Mouse (Mus musculus): ENCODE measurements around the gene Vmn1r196.

DNA sequence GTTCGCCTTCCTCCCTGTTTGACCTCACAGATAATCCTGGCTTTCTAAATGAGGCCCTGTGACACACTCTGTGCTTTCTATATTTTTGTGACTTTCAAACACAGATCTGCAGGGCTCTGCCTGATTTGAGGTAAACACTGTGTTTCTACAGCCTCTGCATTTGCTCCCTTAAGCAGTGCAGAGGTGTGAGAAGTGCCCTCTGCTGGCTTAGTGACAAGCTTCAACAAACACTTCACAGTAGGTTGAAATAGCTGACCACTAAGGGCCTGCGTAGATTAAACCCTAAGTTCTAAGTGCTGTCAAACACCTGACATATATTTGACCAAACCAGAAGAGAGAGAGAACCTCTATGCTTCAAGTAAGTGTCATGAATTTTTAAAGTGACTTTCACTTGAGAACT is 5.1 kb upstream of the Vmn1r196 start:
- no peak for TF ChIP-seq CTCF (IDR thresholded peaks at IDR 0.05; ENCODE audit: control insufficient read depth, insufficient read depth, insufficient replicate concordance, low read depth, low read length)
- TF ChIP-seq POLR2A (IDR thresholded peaks at IDR 0.05; ENCODE audit: control insufficient read depth, low read depth, low read length): no peak
